Mouse (Mus musculus) forebrain, embryonic 12.5 days (tissue): ENCODE measurements around the gene Rdh1. TPM values are rescaled to one million over a fixed set of nuclear protein-coding genes. Genes with fewer than 3 reads are reported as not detected.
"Not testable (repeated sequence)": the region's sequence is repeated elsewhere in the genome, so short reads cannot be mapped to it uniquely, and the experiment has no call there.

Source experiments
- ATAC-seq: fragments of 200-750 bp; cut with Nextera tagmentation; 2 replicates; pipeline ENCODE4 v1.8.0; 2017; ENCODE audit warnings: moderate TSS enrichment; ENCODE audit not compliant: low FRiP score
- H3K27ac ChIP-seq: fragments of 300-500 bp; sonication (generic); 2 replicates; pipeline ENCODE4 v1.5.1; 2016; ENCODE audit warnings: mild to moderate bottlenecking
- H3K27me3 ChIP-seq: fragments of 300-500 bp; sonication (generic); 2 replicates; pipeline ENCODE4 v1.6.1; 2016; ENCODE audit warnings: mild to moderate bottlenecking
- H3K36me3 ChIP-seq: fragments of 300-500 bp; sonication (generic); replicated peaks from 2 replicates; pipeline ENCODE4 v1.6.1; 2016; ENCODE audit warnings: mild to moderate bottlenecking
- H3K4me1 ChIP-seq: fragments of 300-500 bp; sonication (generic); 2 replicates; pipeline ENCODE4 v1.6.1; 2016
- H3K4me2 ChIP-seq: fragments of 300-500 bp; sonication (generic); 2 replicates; pipeline ENCODE4 v1.6.1; 2016; ENCODE audit warnings: mild to moderate bottlenecking, moderate library complexity
- H3K4me3 ChIP-seq: fragments of 300-500 bp; sonication (generic); replicated peaks from 2 replicates; pipeline ENCODE4 v1.5.1; 2016; ENCODE audit warnings: mild to moderate bottlenecking
- H3K9ac ChIP-seq: fragments of 300-500 bp; sonication (generic); 2 replicates; pipeline ENCODE4 v1.6.1; 2016; ENCODE audit warnings: mild to moderate bottlenecking
- H3K9me3 ChIP-seq: fragments of 300-500 bp; sonication (generic); 2 replicates; pipeline ENCODE4 v1.6.1; 2016
- WGBS: fragments of 180-500 bp; shearing (Covaris S2); methylation state at CpG from one replicate; pipeline ENCODE4 v1.1.7; 2016; 5-methylcytosine and 5-hydroxymethylcytosine counted together
- polyA plus RNA-seq: library from polyadenylated mRNA; unstranded; fragments of >200 nt; fragmentation: Nextera tagmentation; extraction: Ambion mirVana; gene quantifications from 2 replicates; pipeline ENCODE4 v1.2.1, GENCODE M21; 2016

Rdh1 gene
- polyA plus RNA-seq, 1 experiment from 2014 or later, result not detected

GRCm38 (mm10) chr10:127802236-127802635, 42.7 kb downstream of the Rdh1 start:
- WGBS, result 80% methylated on average over 5 of the region's 5 CpGs
- H3K9me3 ChIP-seq, result no peaks in the 10 kb centered on the region
- no peak overlapping the region for H3K4me2 ChIP-seq
- H3K27ac ChIP-seq, result no peak overlapping the region
- ATAC-seq, result no peak
- H3K4me3 ChIP-seq, result no peak overlapping the region
- H3K36me3 ChIP-seq, result no peaks in the 10 kb centered on the region
- no peaks in the 10 kb centered on the region for H3K27me3 ChIP-seq
- no peaks in the 10 kb centered on the region for H3K4me1 ChIP-seq
- H3K9ac ChIP-seq, result no peak overlapping the region

- 61% methylated on average over 7 of the region's 7 CpGs for WGBS
- Histone ChIP-seq H3K4me2 (no peak overlapping the region), H3K27me3 (no peaks in the 10 kb centered on the region), H3K27ac (no peak overlapping the region), H3K9ac (no peak overlapping the region), H3K4me1 (no peaks in the 10 kb centered on the region), H3K36me3 (no peaks in the 10 kb centered on the region), H3K4me3 (no peak overlapping the region), H3K9me3 (no peaks in the 10 kb centered on the region)
- ATAC-seq, result no peak
Observed at GRCm38 (mm10) chr10:127804416-127804815, 44.9 kb downstream of the Rdh1 start.

- Histone ChIP-seq H3K4me1 (no peaks in the 10 kb centered on the region), H3K4me2 (no peak overlapping the region), H3K4me3 (no peak overlapping the region), H3K27ac (no peak overlapping the region), H3K27me3 (no peaks in the 10 kb centered on the region), H3K9ac (no peak overlapping the region), H3K36me3 (no peaks in the 10 kb centered on the region), H3K9me3 (peaks cover 2% of the 10 kb centered on the region; the same call in 1 of the 2 replicates)
- no peak for ATAC-seq
Observed at GRCm38 (mm10) chr10:127815888-127816287, 56.4 kb downstream of the Rdh1 start.

- H3K27me3 ChIP-seq, H3K4me2 ChIP-seq, H3K36me3 ChIP-seq, H3K4me3 ChIP-seq, H3K9ac ChIP-seq, H3K27ac ChIP-seq, H3K4me1 ChIP-seq, ATAC-seq, H3K9me3 ChIP-seq: not testable (repeated sequence)
- 78% methylated on average over 4 of the region's 4 CpGs for WGBS
Observed at GRCm38 (mm10) chr10:127817268-127817910, 57.9 kb downstream of the Rdh1 start.

Other genes starting within 250 kb of the Rdh1 start
- 5.9 and 9.0 TPM in 2 replicates for gene Ndufa4l2, start 244.8 kb upstream of the Rdh1 start, polyA plus RNA-seq
- 103 and 105 TPM in 2 replicates for gene Shmt2, start 237.3 kb upstream of the Rdh1 start, polyA plus RNA-seq
- gene Nxph4, start 225.2 kb upstream of the Rdh1 start, polyA plus RNA-seq, result 60.0 and 62.4 TPM in 2 replicates
- 81.4 and 81.8 TPM in 2 replicates for gene Lrp1, start 138.6 kb upstream of the Rdh1 start, polyA plus RNA-seq
- gene Stat6, start 116.7 kb upstream of the Rdh1 start, polyA plus RNA-seq, result 4.5 and 5.4 TPM in 2 replicates
- gene Nemp1, start 92.8 kb upstream of the Rdh1 start, polyA plus RNA-seq, result 10.0 TPM in 2 replicates
- gene Nab2, start 91.2 kb upstream of the Rdh1 start, polyA plus RNA-seq, result 3.7 and 4.6 TPM in 2 replicates
- gene Myo1a, start 54.6 kb upstream of the Rdh1 start, polyA plus RNA-seq, result 0.50 and 0.59 TPM in 2 replicates
- not detected in 2 replicates for gene Tac2, start 35.2 kb upstream of the Rdh1 start, polyA plus RNA-seq
- gene Zbtb39, start 20.2 kb upstream of the Rdh1 start, polyA plus RNA-seq, result 5.2 and 6.2 TPM in 2 replicates
- 0.28 and 0.42 TPM in 2 replicates for gene Gpr182, start 8.0 kb upstream of the Rdh1 start, polyA plus RNA-seq
- not detected in 2 replicates for gene Rdh16f1, start 66 bp downstream of the Rdh1 start, polyA plus RNA-seq
- 0.06 and 0.13 TPM in 2 replicates for gene Rdh9, start 16.7 kb downstream of the Rdh1 start, polyA plus RNA-seq
- gene Rdh16, start 41.4 kb downstream of the Rdh1 start, polyA plus RNA-seq, result not detected in 2 replicates
- not detected in 2 replicates for gene Rdh19, start 90.2 kb downstream of the Rdh1 start, polyA plus RNA-seq
- gene Rdh16f2, start 106.8 kb downstream of the Rdh1 start, polyA plus RNA-seq, result not detected in 2 replicates
- not detected in 2 replicates for gene Rdh7, start 129.1 kb downstream of the Rdh1 start, polyA plus RNA-seq
- not detected in 2 replicates for gene Sdr9c7, start 138.8 kb downstream of the Rdh1 start, polyA plus RNA-seq
- gene Hsd17b6, start 247.9 kb downstream of the Rdh1 start, polyA plus RNA-seq, result not detected in 2 replicates